8 mouse cellular contexts compared by ENCODE assay signal in the genomic region with DNA sequence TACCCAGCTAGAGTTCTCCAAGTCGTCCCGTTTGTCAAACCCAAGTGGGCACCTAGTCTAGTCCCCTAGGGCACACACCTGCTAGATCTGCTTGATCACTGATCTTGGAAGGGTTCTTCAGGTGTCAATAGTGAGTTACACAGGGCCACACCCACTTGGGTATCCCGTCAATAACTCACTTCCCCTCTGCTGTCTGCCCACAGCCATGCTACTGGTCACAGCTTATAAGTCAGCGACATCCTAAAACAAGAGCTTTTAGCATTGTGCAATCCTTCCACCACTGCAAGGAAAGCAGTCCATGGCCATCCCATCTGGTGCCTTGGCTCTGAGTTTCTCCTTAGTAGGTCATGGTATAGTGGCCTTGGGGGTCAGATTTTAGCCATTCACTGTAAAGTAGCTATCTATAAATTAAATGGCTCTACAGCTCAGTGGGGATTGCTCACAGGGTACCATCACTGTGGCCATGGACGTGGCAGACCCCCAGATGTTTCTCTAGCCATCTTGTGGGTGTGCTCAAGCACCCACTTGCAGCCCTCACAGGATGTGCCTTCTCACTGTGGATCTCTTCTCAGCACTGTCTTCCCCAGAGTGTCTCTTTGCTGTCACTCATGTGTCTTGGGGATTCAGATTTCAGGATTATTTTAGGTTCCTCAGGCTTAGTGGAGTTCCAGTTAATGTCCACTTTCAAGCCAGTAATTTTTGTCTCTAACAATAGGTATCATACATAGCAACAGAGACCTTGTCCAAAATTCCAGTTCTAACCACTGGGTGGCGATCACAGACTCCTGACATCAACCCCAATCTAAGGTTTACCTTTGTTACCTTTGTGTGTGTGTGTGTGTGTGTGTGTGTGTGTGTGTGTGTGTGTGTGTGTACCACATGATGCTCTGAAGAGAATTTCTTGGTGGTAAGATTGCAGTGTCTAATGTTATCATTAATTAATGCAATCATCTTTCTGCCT. TPM values are rescaled to one million over a fixed set of nuclear protein-coding genes. Genes with fewer than 3 reads are reported as not detected.
DNase-seq lines count a peak whose midpoint lies in the region; ATAC-seq and TF ChIP-seq lines count a peak whose summit lies in the region.

No protein-coding gene starts in this region.

- no peak overlapping the region for H3K9ac ChIP-seq in intestine, postnatal 0 days (ENCODE audit: low read depth, low read length)
- no peak overlapping the region for H3K9ac ChIP-seq in intestine, embryonic 15.5 days

- peak; percentile 58 to 78 for DNase-seq in CD8-positive naive resting alpha-beta T cell, adult 2 months (ENCODE audit: low read depth in 2 of 2, low spot score in 2 of 2)
- DNase-seq in cerebellum, adult 11-12 months, result peak; percentile 39
- DNase-seq in heart, postnatal 10 days, result peak; percentile 65 to 69
- DNase-seq in left cerebral cortex, postnatal 4 days, result peak; percentile 40
- DNase-seq in naive thymus-derived CD4-positive, alpha-beta T cell, adult 2 months (ENCODE audit: low read depth), result peak; percentile 88
- no peak for DNase-seq in c-Kit-positive CD71-positive TER-119-positive erythroid progenitor cells, embryonic 14.5 days (ENCODE audit: low spot score)

- no peaks in the 10 kb centered on the region for H3K36me3 ChIP-seq in intestine, postnatal 0 days (ENCODE audit: control insufficient read depth, insufficient read depth)
- no peaks in the 10 kb centered on the region for H3K36me3 ChIP-seq in intestine, embryonic 15.5 days

- 57% methylated on average over 6 of the region's 6 CpGs for WGBS in intestine, postnatal 0 days
- 56% methylated on average over 6 of the region's 6 CpGs for WGBS in intestine, embryonic 15.5 days

- H3K4me3 ChIP-seq in intestine, postnatal 0 days (ENCODE audit: low read depth, low read length), result no peak overlapping the region
- no peak overlapping the region for H3K4me3 ChIP-seq in intestine, embryonic 15.5 days (replicated peaks)

- ATAC-seq in intestine, postnatal 0 days, result 0 out of 2 replicates have a peak, but pooled peaks have one; percentile 22
- no peak for ATAC-seq in intestine, embryonic 15.5 days

- intact Hi-C loops in heart, postnatal 10 days (cut with DNase I), result loop anchor here (2.0 kb wide), 1 partner anchor 54 kb away; no protein-coding TSS in a partner anchor
- intact Hi-C loops in left cerebral cortex, postnatal 4 days (cut with DNase I), result no loop called here

- no peaks in the 10 kb centered on the region for H3K4me1 ChIP-seq in intestine, postnatal 0 days (replicated peaks; ENCODE audit: control insufficient read depth, insufficient read depth, low read length)
- no peaks in the 10 kb centered on the region for H3K4me1 ChIP-seq in intestine, embryonic 15.5 days (replicated peaks)

- peak; percentile 83 for TF ChIP-seq CTCF in intestine, postnatal 0 days (IDR thresholded peaks at IDR 0.05; ENCODE audit: low read depth)

- H3K4me2 ChIP-seq in intestine, postnatal 0 days (replicated peaks; ENCODE audit: low read depth), result no peak overlapping the region
- H3K4me2 ChIP-seq in intestine, embryonic 15.5 days (replicated peaks), result no peak overlapping the region

- H3K27ac ChIP-seq in intestine, postnatal 0 days (ENCODE audit: low read depth, low read length), result no peak overlapping the region
- no peak overlapping the region for H3K27ac ChIP-seq in intestine, embryonic 15.5 days

- H3K27me3 ChIP-seq in intestine, postnatal 0 days (replicated peaks; ENCODE audit: control insufficient read depth, insufficient read depth, low read length), result no peaks in the 10 kb centered on the region
- no peaks in the 10 kb centered on the region for H3K27me3 ChIP-seq in intestine, embryonic 15.5 days (replicated peaks)

- no peaks in the 10 kb centered on the region for H3K9me3 ChIP-seq in intestine, postnatal 0 days (ENCODE audit: control insufficient read depth)
- H3K9me3 ChIP-seq in intestine, embryonic 15.5 days, result no peaks in the 10 kb centered on the region

RNA-seq across cellular contexts. Expression of gene Fgd3, which starts 6.4 kb away (rescaled TPM):
- 0.60 and 0.61 TPM in 2 replicates for polyA plus RNA-seq in intestine, postnatal 0 days (2015; fragmentation: Nextera tagmentation; extraction: Ambion mirVana)
- 0.94 and 0.95 TPM in 2 replicates for polyA plus RNA-seq in intestine, embryonic 15.5 days (2015; fragmentation: Nextera tagmentation; extraction: Ambion mirVana)
- total RNA-seq in heart, postnatal 10 days (2021), result under 1 TPM; 0.50 to 0.57 TPM
- 10 to 100 TPM; 19.8 to 27.2 TPM for total RNA-seq in left cerebral cortex, postnatal 4 days (2021)

RNA-seq across cellular contexts. Expression of gene Bicd2, which starts 14.9 kb away (rescaled TPM):
- polyA plus RNA-seq in intestine, postnatal 0 days (2015; fragmentation: Nextera tagmentation; extraction: Ambion mirVana), result 8.9 and 9.3 TPM in 2 replicates
- polyA plus RNA-seq in intestine, embryonic 15.5 days (2015; fragmentation: Nextera tagmentation; extraction: Ambion mirVana), result 19.1 and 19.5 TPM in 2 replicates
- 10 to 100 TPM; 74.6 to 83.6 TPM for total RNA-seq in heart, postnatal 10 days (2021)
- total RNA-seq in left cerebral cortex, postnatal 4 days (2021), result 10 to 100 TPM; 56.6 to 57.2 TPM

Comparison
In these comparisons a context has a peak if more than half of its experiments do, and no peak if none do; other contexts are left out.
1. RNA of gene Fgd3, which starts 6.4 kb away (total RNA-seq): 19.8 to 27.2 TPM in left cerebral cortex, postnatal 4 days; 0.50 to 0.57 TPM in heart, postnatal 10 days; every median in the first group is over 10 times any median in the second.